Mouse (Mus musculus): ENCODE results near the gene Mlh3.

Mlh3 gene

GRCm38 (mm10) chr12:85192461-85193108 is 77.8 kb downstream of the Mlh3 start:
- no peak for DNase-seq (ENCODE audit: low spot score in 2 of 2)

- no peak for DNase-seq (ENCODE audit: low spot score in 2 of 2)
These were observed 80.1 kb downstream of the Mlh3 start for GRCm38 (mm10) chr12:85190290-85190689.

GRCm38 (mm10) chr12:85186361-85186760 is 84.0 kb downstream of the Mlh3 start:
- no peak for DNase-seq (ENCODE audit: low spot score in 2 of 2)

GRCm38 (mm10) chr12:85185810-85186209 is 84.6 kb downstream of the Mlh3 start:
- DNase-seq (ENCODE audit: low spot score in 2 of 2), result no peak

Measured in left cerebral cortex, adult 9 months (tissue).